Mouse (Mus musculus) brain, embryonic 18.5 days (tissue): ENCODE measurements around the gene Sprr2i.

Source experiments
- DNase-seq: peaks from one replicate; pipeline ENCODE4 v3.0.0-alpha.2; 2012; ENCODE audit warnings: low read depth, low spot score

Gene Sprr2i

GRCm38 (mm10) chr3:92407691-92408090 lies at the start of gene Sprr2i:
Sprr2i (plus strand) TSS chr3:92407991.
- DNase-seq = no peak

- DNase-seq = no peak
Measured at GRCm38 (mm10) chr3:92361619-92362018, 46.2 kb upstream of the Sprr2i start.

- no peak for DNase-seq
Measured at GRCm38 (mm10) chr3:92364887-92365286, 42.9 kb upstream of the Sprr2i start, which contains the start of gene Sprr2f. Sprr2f (plus strand) TSS chr3:92365187.

GRCm38 (mm10) chr3:92373613-92374012 lies 34.2 kb upstream of the Sprr2i start:
- no peak for DNase-seq

- no peak for DNase-seq
Measured at GRCm38 (mm10) chr3:92385385-92385784, 22.4 kb upstream of the Sprr2i start, which contains the start of gene Sprr2h. Sprr2h (plus strand) TSS chr3:92385685.

GRCm38 (mm10) chr3:92394301-92394700 lies 13.5 kb upstream of the Sprr2i start:
- no peak for DNase-seq

GRCm38 (mm10) chr3:92417782-92418181 lies 10.0 kb downstream of the Sprr2i start, which contains the start of gene Sprr2j-ps:
Sprr2j-ps (plus strand) TSS chr3:92418082.
- no peak for DNase-seq

GRCm38 (mm10) chr3:92429323-92429722 lies 21.5 kb downstream of the Sprr2i start, which contains the start of gene Gm9774:
Gm9774 (minus strand) TSS chr3:92429423.
- no peak for DNase-seq

GRCm38 (mm10) chr3:92432282-92432681 lies 24.5 kb downstream of the Sprr2i start, which contains the start of gene Sprr2k:
Sprr2k (plus strand) TSS chr3:92432582.
- DNase-seq = no peak

- no peak for DNase-seq
Measured at GRCm38 (mm10) chr3:92438689-92439088, 30.9 kb downstream of the Sprr2i start, which contains the start of gene Sprr1b. Sprr1b (minus strand) TSS chr3:92438789.

GRCm38 (mm10) chr3:92440177-92440576 lies 32.4 kb downstream of the Sprr2i start:
- DNase-seq = no peak

- no peak for DNase-seq
Measured at GRCm38 (mm10) chr3:92455151-92455550, 47.4 kb downstream of the Sprr2i start.

GRCm38 (mm10) chr3:92458620-92459019 lies 50.8 kb downstream of the Sprr2i start, which contains the start of gene Sprr3:
Sprr3 (minus strand) TSS chr3:92458720.
- no peak for DNase-seq
